Mouse (Mus musculus) olfactory bulb, adult 2 months (tissue): ENCODE measurements around the gene Peak1.

Experiments used
- CTCF ChIP-seq: fragments of 200-500 bp; IDR thresholded peaks from 2 replicates; pipeline ENCODE4 v1.5.1; 2012; ENCODE audit warnings: low read depth, mild to moderate bottlenecking, low read length, moderate library complexity; ENCODE audit not compliant: insufficient read depth
- POLR2A ChIP-seq: fragments of 200-500 bp; IDR thresholded peaks from 2 replicates; pipeline ENCODE4 v1.6.1; 2012; ENCODE audit warnings: mild to moderate bottlenecking, low read depth, low read length, moderate library complexity; ENCODE audit not compliant: insufficient read depth

DNA sequence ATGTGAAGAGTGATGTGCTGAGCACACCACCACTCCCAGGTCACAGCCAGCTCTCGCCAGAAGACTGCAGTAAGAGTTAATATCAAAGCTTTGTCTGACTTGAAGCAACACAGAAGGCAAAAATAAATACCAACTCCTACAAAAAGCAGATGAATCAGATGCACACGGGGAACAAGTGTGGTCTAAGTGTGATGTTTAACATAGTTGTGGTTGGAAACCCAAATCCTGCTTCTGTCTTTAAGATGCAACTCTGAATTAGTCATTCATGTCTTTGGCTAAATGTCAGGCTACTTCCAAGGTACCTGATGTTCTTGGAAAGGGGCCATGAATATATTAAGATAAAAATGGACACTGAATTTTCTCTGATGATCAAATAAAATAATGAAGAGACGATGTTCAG lies 144.3 kb downstream of the Peak1 start:
- TF ChIP-seq CTCF (no peak), POLR2A (no peak)
